Mouse (Mus musculus): ENCODE measurements around the gene Slc15a2. TPM values are rescaled to one million over a fixed set of nuclear protein-coding genes. Genes with fewer than 3 reads are reported as not detected.

The Slc15a2 gene
- 13.1 and 26.7 TPM in 2 replicates for polyA plus RNA-seq (2012; rRNA removed)

DNA sequence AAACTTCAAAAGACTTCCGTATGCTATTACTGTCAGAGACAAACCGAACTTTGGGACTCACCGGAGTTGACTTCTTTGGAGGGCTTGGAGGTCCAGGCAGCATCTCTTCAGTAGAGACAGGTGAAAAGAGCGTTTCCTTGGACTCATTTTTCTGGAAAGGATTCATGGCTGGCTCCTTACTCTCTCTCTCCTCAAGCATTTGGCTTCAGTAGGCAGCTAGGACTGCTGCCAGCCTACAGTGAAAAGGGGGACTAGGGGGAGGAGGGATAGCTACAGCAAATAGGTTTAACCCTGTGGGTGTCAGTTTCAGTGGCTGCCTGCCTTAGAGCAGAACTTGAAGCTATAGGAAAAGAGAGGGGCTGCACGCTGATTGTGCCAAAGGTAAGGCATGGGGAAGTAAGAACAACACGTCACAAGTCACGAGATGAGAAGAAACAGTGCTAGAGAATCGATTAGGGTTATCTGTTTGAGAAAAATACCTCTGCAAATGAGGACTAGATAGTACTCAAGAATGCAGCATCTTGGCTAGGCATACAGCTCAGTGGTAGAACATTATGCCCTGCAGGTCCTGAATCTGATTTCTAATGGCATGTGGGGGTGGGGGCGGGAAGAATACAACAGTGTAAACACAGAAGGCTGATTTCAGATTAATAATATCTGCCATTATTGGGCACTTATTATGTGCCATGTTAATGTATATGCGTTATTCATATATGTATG lies at the start of gene Slc15a2:
Gene Slc15a2 (minus strand): TSS at position 369 of the 720 bp plus-strand sequence.
- no peaks in the 10 kb centered on the region for H3K27me3 ChIP-seq (ENCODE audit: control insufficient read depth, insufficient read depth, low read length)
- no peak within 1 kb of the TSS for H3K27ac ChIP-seq (ENCODE audit: insufficient read depth, low read length)
- 14% methylated on average over 10 of the region's 10 CpGs for WGBS
- no peak for TF ChIP-seq CTCF (IDR thresholded peaks at IDR 0.05; ENCODE audit: borderline replicate concordance, insufficient read depth, low read depth, low read length)
- no peak for TF ChIP-seq POLR2A (IDR thresholded peaks at IDR 0.05; ENCODE audit: borderline replicate concordance, insufficient read depth, low read length)
- no peaks in the 10 kb centered on the region for H3K4me1 ChIP-seq (ENCODE audit: control insufficient read depth, insufficient read depth, low read length)
- DNase-seq, result peak in 1 of 2 experiments; percentile 21
- H3K4me3 ChIP-seq (replicated peaks; ENCODE audit: insufficient read depth, low read depth, low read length), result peak within 1 kb of the TSS; percentile 12

DNA sequence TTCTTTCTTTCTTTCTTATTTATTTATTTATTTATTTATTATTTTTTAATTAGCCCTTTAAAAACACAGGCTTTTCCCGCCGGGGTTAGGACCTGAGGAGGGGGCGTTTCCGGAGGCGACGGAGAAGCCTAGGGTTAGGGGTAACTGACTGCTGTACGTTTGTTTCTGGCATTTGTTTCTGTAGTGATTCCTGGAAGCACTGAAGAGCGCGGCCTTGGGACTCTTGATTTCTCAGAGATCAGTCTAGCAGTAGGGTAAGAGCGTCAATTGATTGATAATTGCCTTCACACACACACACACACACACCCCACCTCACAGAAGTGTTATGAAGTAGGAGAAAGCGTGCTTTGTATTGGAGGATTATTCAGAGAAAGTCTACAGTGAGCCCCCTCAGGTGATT lies 44.1 kb upstream of the Slc15a2 start:
- TF ChIP-seq CTCF (IDR thresholded peaks at IDR 0.05; ENCODE audit: borderline replicate concordance, insufficient read depth, low read depth, low read length), result no peak
- H3K27me3 ChIP-seq (ENCODE audit: control insufficient read depth, insufficient read depth, low read length), result no peaks in the 10 kb centered on the region; the same call in 1 of the 2 replicates
- 4% methylated on average over 11 of the region's 11 CpGs for WGBS
- H3K27ac ChIP-seq (ENCODE audit: insufficient read depth, low read length), result no peak overlapping the region
- peak overlapping the region; percentile 63 for H3K4me3 ChIP-seq (replicated peaks; ENCODE audit: insufficient read depth, low read depth, low read length)
- no peak for DNase-seq
- H3K4me1 ChIP-seq (ENCODE audit: control insufficient read depth, insufficient read depth, low read length), result no peaks in the 10 kb centered on the region

DNA sequence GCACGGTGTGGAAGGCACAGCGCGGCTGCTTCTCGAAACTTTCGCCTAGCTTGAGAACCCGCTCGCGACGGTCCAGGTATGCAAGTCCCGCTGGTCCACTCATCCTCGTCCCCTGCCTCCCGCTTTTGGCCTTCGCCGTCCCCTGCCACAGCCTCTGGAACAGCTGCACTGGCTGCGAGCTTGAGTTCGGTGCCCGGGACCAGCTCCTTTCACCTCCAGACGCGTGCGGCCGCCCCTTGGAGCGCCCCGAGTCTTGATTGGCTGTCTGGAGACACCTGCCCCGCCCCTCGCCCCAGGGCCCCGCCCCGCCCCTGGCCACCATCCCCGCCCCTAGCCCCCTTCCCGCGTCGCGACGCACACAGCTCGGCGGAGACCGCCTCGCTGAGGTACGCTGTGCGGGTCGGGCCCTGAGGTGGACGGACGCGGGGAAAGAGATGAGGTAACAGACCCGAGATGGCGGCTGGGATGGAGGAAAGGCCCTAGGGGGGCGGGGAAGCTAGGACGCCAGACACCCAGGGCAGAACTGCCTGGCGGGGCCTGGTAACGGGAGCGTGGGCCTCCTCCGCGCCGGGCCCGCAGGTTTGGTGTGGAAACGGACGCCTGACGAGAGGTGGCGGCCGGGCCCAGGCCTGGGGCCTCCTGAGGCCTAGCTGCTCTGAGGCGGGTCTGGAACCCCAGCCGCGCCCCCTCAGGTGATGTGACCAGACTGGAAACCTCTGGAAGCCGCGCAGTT lies 43.5 kb upstream of the Slc15a2 start, which contains the start of gene Iqcb1:
Gene Iqcb1 (plus strand): TSS at position 332 of the 733 bp plus-strand sequence.
- Histone ChIP-seq H3K4me3 (replicated peaks; ENCODE audit: insufficient read depth, low read depth, low read length) (peak within 1 kb of the TSS; percentile 63), H3K4me1 (ENCODE audit: control insufficient read depth, insufficient read depth, low read length) (no peaks in the 10 kb centered on the region), H3K27ac (ENCODE audit: insufficient read depth, low read length) (0 out of 2 replicates have a peak within 1 kb of the TSS, but pooled peaks have one; percentile 5), H3K27me3 (ENCODE audit: control insufficient read depth, insufficient read depth, low read length) (no peaks in the 10 kb centered on the region; the same call in 1 of the 2 replicates)
- DNase-seq, result peak; percentile 84 to 85
- TF ChIP-seq CTCF (IDR thresholded peaks at IDR 0.05; ENCODE audit: borderline replicate concordance, insufficient read depth, low read depth, low read length) (no peak), POLR2A (IDR thresholded peaks at IDR 0.05; ENCODE audit: borderline replicate concordance, insufficient read depth, low read length) (peak; percentile 70)
- WGBS, result under 1% methylated on average over 64 of the region's 64 CpGs

DNA sequence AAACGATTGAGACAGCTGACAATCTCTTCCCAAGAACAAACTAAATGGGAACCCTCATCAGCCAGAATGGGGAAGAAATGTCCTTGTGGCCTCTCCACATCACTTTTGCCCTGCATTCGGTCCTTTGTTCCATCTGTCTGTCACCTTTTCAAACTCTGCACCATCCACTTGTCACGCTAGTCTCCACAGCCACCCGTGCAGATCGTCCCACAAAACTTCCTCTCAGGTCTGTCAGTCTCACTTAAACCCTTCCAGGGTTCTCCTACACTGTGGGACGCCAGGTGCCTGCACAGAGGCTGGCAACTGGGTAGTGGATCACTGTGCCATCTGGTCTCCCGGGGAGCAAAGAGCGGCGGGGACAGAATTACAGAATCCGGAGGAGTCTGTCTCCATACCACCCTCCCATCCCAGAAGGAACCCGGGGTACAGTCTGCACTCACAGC lies 42.9 kb upstream of the Slc15a2 start:
- DNase-seq, result no peak
- Histone ChIP-seq H3K27ac (ENCODE audit: insufficient read depth, low read length) (no peak overlapping the region), H3K4me3 (replicated peaks; ENCODE audit: insufficient read depth, low read depth, low read length) (peak overlapping the region; percentile 63), H3K4me1 (ENCODE audit: control insufficient read depth, insufficient read depth, low read length) (no peaks in the 10 kb centered on the region), H3K27me3 (ENCODE audit: control insufficient read depth, insufficient read depth, low read length) (no peaks in the 10 kb centered on the region; the same call in 1 of the 2 replicates)
- TF ChIP-seq POLR2A (IDR thresholded peaks at IDR 0.05; ENCODE audit: borderline replicate concordance, insufficient read depth, low read length) (no peak), CTCF (IDR thresholded peaks at IDR 0.05; ENCODE audit: borderline replicate concordance, insufficient read depth, low read depth, low read length) (no peak)
- 6% methylated on average over 11 of the region's 11 CpGs for WGBS

DNA sequence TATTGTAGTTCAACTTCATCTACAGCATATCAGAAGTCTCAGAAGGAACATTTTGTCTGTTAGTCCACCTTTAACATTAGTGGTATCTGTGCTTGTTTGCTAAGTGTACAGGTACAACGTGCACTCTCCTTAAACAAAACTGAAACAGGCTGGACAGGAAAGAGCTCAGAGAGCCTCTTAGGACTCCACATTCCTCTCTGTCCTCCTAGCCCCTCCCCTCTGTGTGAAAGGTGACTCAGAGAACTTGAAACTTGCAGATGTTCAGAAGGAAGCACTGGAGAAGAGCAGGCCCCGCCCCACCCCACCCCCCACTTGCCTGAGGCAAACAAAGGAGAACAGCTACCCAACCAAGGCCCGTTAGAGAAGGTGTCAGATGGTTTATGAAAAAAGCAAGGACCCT lies 36.7 kb upstream of the Slc15a2 start:
- H3K4me3 ChIP-seq (replicated peaks; ENCODE audit: insufficient read depth, low read depth, low read length), result no peak overlapping the region
- no peak overlapping the region for H3K27ac ChIP-seq (ENCODE audit: insufficient read depth, low read length)
- H3K4me1 ChIP-seq (ENCODE audit: control insufficient read depth, insufficient read depth, low read length), result no peaks in the 10 kb centered on the region
- no peak for DNase-seq
- TF ChIP-seq CTCF (IDR thresholded peaks at IDR 0.05; ENCODE audit: borderline replicate concordance, insufficient read depth, low read depth, low read length) (no peak), POLR2A (IDR thresholded peaks at IDR 0.05; ENCODE audit: borderline replicate concordance, insufficient read depth, low read length) (no peak)
- H3K27me3 ChIP-seq (ENCODE audit: control insufficient read depth, insufficient read depth, low read length), result no peaks in the 10 kb centered on the region; the same call in 1 of the 2 replicates
- WGBS, result 23% methylated on average over 3 of the region's 3 CpGs

DNA sequence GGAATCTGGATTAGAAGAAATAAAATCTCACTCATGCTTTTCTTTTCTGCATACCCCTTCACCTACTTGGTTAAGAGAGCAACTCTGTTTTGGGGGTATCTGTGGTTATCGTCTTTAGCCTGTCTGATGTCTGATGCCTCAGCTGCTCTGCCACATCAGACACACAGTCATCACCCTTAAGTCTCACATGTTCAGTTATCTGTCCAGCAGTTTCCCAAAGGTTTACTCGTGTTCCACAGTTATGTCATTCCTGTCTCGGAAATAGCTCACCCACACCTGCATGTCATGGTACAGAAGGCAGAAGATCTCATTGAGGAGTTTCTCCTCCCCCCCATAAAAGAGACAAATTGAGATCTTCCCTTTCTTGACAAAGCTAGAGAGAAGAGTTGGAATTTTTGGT lies 36.0 kb upstream of the Slc15a2 start:
- Histone ChIP-seq H3K27me3 (ENCODE audit: control insufficient read depth, insufficient read depth, low read length) (no peaks in the 10 kb centered on the region; the same call in 1 of the 2 replicates), H3K4me1 (ENCODE audit: control insufficient read depth, insufficient read depth, low read length) (no peaks in the 10 kb centered on the region), H3K4me3 (replicated peaks; ENCODE audit: insufficient read depth, low read depth, low read length) (no peak overlapping the region), H3K27ac (ENCODE audit: insufficient read depth, low read length) (no peak overlapping the region)
- no peak for TF ChIP-seq CTCF (IDR thresholded peaks at IDR 0.05; ENCODE audit: borderline replicate concordance, insufficient read depth, low read depth, low read length)
- no peak for TF ChIP-seq POLR2A (IDR thresholded peaks at IDR 0.05; ENCODE audit: borderline replicate concordance, insufficient read depth, low read length)
- no peak for DNase-seq
- WGBS, result 86% methylated on average over 3 of the region's 3 CpGs

DNA sequence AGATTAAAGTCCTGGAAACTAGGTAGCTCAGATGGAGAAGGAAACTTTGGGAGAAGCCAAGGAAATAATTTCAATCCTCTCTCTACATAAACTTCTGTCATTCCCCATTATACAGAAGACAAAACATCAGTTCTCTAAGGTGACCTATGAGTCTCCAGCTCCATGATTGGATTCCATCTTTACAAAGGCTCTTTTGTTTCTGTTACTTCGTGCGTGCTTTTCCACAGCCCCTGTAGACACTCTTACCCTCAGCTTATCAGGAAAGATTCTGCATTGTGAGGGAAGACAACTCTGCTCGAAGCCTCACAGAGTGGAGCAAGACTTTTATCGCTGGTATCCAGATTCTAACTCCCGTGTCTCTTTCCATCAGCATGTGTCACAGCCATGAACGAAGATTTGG lies 35.3 kb upstream of the Slc15a2 start:
- no peaks in the 10 kb centered on the region; the same call in 1 of the 2 replicates for H3K27me3 ChIP-seq (ENCODE audit: control insufficient read depth, insufficient read depth, low read length)
- WGBS, result 49% methylated on average over 6 of the region's 6 CpGs
- no peak for TF ChIP-seq CTCF (IDR thresholded peaks at IDR 0.05; ENCODE audit: borderline replicate concordance, insufficient read depth, low read depth, low read length)
- no peak for TF ChIP-seq POLR2A (IDR thresholded peaks at IDR 0.05; ENCODE audit: borderline replicate concordance, insufficient read depth, low read length)
- H3K4me1 ChIP-seq (ENCODE audit: control insufficient read depth, insufficient read depth, low read length), result no peaks in the 10 kb centered on the region
- H3K4me3 ChIP-seq (replicated peaks; ENCODE audit: insufficient read depth, low read depth, low read length), result no peak overlapping the region
- no peak for DNase-seq
- H3K27ac ChIP-seq (ENCODE audit: insufficient read depth, low read length), result no peak overlapping the region

Measured in cerebellum, adult 2 months (tissue).